Mouse (Mus musculus): ENCODE results near the gene Gckr.

DNA sequence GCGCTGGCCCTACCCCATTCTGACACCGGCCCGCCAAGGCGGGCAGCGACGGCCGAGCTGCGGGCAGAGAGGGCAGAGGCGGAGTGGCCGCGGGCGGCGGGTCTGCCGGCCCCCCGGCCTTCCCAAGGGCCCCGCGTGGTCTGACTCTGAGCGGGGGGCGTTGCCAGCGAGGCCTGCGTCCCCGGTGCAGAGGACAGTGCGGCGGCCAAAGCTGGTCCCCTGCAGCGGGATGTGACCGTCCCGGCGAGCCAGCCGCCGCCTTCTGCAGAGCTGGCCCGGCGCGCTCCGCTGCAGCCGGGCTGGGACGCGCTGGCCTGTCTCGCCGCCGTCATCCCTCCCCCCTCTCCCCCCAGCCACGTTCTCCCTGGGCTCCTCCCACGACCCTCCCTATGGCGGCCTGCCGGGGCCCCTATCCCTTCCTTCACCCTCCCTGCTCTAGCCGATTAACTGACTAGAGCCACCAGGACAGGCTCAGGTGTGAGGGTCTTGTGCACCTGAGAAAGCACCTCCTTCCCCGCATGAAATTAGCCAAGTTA is 1.6 kb upstream of the Gckr start, which contains the start of gene Fndc4:
- TF ChIP-seq CTCF (IDR thresholded peaks at IDR 0.05; ENCODE audit: low read depth) (no peak), EP300 (IDR thresholded peaks at IDR 0.05; ENCODE audit: low read depth) (no peak)

Data from liver, embryonic 14.5 days (tissue).